Mouse (Mus musculus) kidney, adult 8-10 months (tissue): ENCODE results near the gene Itk.

Source experiments
- DNase-seq, 2 experiments: peaks; one replicate each; pipeline ENCODE4 v3.0.0; 2022

Gene Itk

DNA sequence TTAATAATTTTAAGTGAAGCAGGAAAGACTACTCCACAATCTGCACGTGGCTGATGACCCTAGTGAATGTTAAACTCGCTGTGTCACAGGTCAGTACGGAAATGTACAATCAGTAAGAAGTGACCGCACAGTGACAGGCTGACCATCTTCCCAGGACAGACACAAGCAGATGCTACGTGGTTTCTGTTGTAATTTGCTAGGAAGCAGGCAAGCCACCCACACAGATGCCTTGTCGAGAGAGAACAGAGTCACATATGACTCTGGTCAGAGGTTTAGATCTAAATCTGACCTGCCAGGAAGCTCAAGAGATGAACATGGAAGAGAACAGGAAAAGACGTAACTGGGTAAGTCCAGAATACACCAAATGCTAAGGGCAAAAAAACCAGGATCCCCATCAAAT, 3.6 kb upstream of the Itk start:
- DNase-seq: no peak

DNA sequence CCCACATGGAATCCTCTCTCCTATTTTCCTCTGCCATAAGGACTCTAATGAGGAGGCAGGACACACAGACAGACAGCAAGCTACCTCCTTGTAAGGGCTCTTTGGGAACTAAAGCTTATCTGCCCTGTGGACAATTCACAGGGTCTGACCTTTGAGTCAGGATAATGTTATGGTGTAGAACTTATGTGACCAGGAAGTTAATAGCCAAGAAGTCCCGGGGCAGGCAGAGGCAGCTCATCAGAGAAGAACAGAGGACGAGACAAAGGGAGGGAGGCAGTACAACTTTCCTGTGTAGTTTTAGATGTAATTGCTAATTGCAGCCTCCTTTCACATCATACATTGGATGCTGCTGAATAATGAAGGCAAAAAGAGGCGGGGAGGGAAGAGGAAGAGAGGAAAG, 1.3 kb upstream of the Itk start:
- DNase-seq: no peak

DNA sequence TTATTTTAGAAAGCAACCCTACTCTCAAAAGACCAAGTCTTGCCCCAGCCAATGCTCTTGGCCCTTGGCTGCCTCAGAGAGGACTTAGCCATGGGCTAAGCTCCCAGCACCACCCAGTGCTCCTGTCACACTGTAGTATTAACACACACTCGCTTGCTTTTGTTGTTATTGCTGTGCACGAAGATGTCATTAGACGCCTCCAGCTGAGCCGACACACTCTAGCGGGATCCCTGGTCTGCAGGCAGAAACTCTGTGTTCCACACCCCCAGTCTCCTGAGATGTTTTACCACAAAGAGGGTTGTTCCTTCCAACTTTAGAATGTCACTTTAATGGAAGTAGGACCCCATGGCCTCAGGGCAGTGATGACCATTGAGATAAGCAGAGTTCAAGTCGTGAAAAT, 877 bp downstream of the Itk start:
- no peak for DNase-seq

DNA sequence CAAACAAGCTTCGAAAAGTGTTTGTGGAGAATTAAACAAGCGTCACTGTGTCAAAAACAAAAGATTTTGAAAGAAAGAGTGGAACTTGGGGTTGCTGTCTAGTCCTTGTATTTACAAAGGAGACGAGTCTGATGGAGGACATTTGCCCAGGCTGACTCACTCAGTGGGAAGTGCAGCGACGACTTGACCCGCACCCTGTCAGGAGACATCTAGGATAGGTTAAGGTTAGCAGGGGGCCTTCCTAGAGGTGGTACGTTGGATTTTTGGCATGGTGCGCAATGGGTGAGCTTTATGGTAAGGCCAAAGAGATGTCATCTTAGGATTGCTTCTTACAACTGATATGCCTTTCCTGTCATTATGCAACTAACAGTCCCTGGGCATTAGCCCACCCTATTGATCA, 2.3 kb downstream of the Itk start:
- DNase-seq: no peak

DNA sequence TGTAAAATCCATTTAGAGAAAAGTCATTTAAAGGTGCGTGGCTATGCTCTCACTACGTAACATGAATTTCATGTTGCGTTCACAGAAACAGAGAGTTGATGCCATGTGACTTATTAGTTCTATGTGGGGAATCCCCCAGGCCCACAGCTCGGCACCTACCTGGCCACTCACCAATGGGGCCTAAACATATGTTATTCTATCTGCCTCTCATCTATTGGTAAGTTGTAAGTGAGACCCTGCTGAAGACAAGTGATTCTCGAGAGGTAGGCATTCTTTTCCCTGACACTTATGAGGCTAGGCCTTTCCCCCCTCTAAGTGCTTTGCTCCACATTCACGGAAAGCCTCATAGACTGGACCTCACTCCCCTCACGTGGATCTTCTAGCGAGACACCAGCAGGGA, 2.8 kb downstream of the Itk start:
- DNase-seq: no peak

DNA sequence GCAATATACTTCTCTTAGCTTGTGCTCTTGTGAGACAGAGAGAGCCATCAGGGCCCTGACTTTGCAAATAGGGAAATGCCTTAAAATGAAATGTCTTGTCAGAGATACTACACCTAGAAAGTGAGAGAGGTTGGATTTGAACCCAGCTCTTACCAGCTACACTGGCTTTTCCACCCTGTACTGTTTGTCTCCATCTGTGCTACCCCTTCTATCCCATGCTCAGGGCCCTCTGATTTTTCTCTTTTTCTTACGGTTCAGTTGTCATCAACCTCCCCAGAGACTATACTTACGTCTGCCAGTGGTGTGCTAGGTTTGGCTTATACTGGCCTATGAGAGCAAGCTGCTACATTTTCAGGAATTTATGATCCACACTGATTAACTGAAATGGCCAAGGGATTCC, 4.4 kb downstream of the Itk start:
- no peak for DNase-seq

DNA sequence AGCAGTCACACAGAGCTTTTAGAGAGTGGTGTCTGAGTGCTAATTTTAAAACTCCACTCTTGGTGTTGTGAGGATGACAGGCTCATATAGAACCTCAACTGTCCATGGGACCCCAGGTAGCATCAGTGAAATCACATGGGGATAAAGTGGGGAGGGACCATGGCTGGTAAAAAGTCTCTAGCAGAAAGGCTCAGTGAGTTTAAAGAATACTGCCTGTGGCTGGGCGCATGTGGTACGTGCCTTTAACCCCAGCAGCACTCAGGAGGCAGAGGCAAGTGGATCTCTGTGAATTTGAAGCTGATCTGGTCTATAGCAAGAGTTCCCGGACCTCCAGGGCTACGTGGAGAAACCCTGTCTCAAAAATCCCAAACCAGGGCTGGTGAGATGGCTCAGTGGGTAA, 6.8 kb downstream of the Itk start:
- no peak for DNase-seq

DNA sequence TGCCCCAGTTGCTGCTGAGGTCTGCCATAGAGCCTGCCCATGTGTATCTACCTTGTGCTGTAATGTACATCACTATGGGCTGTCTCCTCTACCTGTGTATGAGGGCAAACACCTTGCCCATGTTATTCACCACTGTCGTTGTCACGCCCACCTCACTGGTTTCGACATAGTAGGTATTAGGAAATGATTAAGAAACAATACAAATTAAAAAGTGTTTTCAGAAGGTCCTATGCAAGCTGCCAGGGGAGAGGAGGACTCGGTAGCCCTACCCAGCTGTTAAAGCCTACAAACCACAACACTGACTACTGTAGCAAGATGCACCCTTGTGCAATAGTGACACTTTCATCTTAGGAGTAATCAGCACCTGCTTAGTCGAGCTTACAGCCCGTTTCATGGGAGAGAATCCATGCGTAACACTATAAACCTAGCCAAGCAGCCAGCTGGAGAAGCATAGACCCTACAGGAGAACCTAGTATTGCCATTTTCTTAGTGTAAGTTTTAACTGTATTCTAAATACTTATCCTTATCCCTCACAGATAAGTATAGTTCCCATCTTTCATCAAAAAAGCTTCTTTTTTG, 9.1 kb downstream of the Itk start:
- no peak for DNase-seq

DNA sequence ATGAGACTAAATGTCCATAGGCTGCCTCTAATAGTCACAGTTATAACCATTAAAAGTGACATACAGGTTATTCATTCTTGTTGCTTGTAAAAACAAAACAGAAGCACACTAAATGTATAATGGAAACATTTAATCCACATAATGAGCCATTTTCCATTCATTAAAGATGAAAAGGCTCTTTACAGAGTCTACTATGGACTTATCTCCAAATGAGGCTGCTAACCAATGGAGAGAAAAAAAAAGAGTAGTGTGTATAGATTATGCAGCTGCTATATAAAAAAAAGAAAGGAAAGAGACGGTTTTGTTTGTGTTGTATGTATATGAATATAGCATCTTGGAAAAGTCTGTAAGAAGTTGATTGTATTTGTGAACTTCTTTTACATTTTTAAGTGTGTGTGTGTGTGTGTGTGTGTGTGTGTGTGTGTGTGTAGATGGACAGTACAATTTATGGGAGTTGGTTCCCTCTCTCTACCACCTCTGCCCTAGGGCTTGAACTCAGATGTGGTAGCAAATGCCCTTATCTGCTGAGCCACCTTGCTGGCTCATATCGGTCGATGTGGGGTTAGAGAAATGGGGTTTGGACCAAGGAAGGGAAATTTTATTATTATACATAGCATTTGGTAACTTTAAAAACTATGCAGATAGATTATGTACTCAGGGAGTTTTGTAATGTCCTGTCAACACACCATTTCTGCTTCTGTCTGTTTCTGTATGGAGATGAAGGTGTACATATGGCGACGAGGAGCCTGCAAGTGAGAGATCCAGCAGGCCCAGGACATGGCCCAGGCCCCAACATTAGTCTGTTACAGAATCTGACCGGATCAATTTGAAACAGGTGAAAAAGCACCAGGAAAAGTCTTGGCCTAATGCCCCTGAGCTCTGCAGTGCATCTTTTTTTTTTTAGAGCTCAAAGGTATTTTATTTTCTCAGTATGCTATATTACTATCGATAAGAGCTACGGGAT, 11.2 kb downstream of the Itk start:
- DNase-seq: no peak

DNA sequence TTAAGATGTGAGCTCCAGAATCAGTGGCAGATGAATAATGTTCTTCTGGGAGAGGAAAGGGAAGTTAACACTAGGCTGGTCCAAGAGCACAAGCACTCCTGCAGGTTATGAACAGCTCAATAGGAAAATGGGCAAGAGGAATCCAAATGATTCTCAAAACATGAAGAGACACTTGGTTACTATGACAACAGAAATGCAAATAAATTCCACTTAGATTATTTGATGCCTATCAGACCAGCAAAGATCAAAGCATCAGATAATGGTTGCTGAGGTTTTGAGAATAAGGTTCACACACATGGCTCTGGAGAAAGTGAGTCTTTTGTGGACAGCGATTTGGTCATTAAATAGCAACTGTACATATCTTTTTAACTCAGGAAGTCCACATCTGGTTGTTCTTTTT, 12.0 kb downstream of the Itk start:
- no peak for DNase-seq

DNA sequence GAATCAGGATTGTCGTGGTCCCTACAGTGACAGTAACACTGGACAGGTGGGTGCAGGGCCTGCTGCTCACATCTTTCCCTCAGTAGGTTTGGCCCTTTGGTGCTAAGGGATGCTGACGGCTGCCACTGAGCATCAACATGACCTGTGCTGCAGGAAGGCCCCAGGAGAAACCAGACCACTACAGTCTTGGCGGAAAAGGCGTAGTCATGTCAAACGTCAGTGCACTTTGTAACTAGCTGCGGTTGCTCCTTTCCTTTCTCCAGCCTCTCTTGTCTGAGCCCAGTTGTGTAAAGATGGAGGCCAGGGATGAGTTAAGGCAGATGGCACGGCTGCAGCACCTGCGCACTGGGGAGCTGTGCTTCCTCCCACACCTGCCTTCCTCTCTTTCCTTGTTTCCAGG, 14.3 kb downstream of the Itk start:
- no peak for DNase-seq

DNA sequence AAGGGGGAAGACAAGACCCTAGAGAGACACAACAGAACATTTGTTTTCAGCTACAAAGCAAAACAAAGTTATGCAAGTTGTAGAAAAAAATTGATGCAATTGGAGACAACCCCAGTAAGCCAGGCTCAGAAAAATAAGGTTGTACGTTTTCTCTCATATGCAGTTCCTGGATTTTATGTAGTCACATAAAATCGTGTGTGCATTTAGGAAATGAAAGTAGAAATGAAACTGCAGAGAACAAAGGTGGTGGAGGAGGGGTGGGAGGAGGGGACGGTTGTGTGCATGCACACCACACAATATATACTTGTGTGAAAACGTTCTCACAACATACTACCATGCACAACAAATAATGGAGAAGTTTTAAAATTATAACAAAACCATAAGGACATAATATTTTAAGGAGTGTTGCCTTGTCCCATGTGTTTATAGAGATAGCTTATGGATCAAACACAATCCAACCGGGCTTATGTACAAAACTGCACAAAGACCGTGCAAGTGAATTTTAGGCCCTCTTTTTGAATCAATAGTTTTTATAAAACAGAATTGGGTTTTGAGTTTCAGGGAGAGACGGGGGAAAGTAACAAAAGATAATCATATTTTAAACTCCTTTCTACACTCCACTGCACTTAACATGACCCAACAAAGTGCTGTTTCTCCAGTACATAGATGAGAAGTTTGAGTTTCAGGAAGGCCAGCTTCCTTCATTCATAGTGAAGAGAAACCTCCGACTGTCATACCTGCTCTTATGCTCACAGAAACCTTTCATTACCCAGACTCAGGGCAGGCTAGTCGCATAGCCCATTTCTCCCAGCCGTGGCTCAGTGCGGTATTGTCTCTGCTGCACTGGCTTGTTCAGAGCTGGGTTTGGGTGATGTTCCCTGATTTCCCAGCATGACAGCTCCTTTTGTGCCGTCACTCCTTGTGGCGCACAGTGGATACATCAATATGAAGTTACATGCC, 16.0 kb downstream of the Itk start:
- no peak for DNase-seq

DNA sequence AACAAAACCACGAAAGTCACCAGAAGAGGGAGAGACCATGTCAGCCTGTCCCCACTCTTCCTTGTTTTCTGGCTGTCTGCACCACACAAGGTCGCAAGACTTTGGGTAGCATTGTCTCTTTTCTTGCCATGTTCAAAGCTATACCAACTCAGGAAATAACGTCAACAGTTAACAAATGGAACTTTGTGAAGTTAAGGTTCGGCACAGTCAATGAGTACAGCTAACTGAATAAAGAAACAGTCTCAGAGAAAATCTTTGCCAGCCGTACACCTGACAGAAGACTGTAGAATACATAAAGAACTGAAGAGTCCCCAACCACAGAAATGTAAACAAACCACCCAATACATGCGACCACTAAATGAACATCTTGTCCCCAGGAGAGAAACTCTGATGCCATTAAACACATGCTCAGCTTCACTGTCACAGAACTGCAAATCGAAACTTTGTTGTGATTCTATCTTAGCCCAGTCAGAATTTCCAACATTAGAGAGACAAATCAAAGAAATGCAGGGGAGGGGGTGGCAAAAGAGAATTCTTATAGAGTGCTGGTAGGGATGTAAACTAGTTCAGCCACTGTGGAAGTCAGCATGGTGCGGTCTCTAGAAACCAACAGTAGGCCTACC, 16.9 kb downstream of the Itk start:
- DNase-seq: no peak

DNA sequence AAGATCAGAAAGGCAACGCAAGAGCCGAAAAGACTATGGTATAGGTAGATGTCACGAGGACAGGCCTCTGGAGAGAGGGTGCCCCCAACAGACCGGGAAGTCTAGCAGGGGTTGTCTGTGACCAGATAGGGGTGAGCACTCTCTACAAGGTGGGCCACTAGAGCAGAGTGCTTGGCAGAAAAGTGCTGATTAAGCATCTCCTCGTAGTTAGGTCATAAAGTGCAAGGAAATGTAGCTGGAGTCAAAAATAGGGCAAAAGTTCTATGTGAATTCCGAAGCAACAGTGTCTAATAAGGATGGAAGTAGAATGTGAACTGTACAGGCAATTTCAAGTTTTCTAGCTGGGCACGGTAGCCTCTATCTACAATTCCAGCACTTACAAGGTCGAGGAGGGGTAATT, 18.1 kb downstream of the Itk start:
- no peak for DNase-seq

DNA sequence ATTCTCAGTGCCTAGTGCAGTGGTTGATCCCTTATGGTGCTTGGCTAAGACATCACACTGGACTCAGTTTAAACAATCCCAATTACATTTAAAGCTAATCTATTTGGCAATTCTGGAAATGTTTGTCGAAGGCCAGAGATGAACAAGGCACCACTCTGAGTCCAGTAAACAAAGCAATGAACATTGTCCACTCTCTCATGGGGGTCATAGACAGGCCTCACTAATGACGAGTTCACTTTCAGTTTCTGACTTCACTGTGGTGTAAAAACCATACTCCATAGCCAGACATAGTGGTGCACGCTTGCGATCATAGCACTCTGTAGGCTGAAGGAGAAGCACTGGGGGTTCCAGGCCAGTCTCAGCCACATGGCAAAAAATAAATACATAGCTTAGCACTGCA, 18.9 kb downstream of the Itk start:
- no peak for DNase-seq

DNA sequence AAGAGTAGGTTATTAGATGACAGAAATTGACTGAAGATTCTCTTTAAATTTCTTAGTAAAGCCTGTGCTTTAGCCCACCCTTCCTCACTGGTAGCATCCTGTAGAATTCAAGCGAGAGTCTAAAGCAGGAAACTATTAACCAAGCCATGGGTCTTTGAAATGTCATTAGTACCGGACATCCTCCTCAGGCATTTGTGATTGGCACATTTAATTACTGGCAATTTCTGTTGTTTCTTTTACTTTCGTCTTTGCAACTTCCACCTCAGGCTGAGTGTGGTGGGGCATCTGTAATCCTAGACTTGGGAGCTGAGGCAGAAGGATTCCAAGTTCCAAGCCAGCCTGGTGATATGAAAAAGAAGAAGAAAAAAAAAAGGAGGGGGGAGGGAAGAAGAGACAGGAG, 23.0 kb downstream of the Itk start:
- DNase-seq: no peak

DNA sequence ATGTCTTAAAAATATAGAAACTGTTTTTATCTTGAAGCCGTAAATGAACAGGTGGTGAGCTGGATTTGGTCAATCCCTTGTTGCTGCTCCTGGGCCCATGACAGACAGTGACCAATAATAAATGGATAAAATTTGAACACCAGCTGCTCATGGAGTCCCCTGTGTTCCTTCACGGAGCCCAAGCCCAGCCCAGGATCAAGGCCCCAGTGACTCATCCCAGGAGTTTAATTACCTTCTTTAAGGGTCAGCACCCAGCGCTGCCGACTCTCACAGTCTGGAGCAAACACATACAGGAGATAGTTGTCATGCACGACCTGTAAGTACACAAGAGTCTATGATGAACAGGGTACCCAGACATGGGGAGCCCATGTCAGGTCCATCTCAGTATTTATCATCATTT, 23.6 kb downstream of the Itk start:
- no peak for DNase-seq

DNA sequence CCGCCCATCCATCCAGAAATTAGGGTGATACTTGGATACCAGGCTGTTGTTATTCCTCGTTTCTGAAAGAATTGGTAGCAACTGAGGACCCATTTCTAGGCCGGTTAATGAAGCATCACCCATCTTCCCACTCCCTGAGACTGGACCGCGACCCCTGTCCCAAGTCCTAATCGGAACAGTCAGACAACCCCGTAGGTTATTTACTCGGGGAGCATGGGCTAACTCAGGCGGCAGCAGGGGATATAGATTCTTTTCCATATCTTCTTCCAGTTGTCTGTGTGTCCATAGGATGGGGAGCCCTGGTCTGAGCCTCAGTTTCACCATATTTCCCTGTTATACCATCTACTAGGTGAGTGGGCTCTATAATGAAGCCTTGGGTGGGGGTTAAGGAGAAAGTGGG, 25.5 kb downstream of the Itk start:
- no peak for DNase-seq

DNA sequence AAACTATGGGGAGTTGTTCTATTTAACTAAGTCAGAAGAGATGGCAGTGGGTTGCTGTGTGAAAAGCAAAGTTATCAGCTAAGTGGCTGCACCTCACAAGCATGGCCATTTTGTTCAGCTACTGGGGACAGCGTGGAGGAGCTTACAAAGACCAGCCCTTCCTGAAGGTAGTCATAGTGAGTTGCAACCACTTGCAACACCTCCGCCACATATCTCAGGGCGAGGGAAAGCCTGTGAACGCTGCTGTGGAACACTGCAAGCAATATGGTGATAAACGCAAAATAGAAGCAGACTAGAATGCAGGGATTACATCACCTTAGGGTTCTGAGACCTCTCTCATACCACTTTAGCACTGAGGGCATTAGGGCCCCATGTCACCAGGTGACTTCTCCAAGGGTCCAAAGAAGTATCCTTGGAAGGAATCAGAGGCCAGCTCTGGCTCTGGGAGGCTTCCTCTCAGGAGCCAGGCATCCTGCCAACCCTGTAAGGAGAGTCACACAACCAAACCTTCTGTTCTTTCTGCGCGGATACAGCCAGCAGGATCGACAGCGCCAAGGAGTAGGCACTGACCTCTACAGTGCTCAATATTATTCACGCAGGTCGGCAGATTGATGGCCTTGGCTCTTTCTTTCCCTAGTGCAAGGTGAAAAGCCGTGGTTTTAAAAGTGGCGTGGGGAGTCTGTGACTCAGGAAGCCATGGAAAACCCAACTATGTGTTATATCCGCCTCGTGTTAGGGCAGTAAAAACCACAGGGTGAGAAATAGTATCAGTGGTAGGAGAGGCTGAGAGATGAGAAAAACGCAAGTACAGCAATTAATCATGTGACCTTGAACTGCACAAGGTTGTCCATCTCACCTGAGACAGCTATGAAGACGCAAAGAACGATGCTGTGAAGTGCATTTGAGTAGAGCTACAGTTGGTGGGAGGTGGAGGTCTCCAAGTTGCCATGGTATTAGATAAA, 27.0 kb downstream of the Itk start:
- DNase-seq: no peak

DNA sequence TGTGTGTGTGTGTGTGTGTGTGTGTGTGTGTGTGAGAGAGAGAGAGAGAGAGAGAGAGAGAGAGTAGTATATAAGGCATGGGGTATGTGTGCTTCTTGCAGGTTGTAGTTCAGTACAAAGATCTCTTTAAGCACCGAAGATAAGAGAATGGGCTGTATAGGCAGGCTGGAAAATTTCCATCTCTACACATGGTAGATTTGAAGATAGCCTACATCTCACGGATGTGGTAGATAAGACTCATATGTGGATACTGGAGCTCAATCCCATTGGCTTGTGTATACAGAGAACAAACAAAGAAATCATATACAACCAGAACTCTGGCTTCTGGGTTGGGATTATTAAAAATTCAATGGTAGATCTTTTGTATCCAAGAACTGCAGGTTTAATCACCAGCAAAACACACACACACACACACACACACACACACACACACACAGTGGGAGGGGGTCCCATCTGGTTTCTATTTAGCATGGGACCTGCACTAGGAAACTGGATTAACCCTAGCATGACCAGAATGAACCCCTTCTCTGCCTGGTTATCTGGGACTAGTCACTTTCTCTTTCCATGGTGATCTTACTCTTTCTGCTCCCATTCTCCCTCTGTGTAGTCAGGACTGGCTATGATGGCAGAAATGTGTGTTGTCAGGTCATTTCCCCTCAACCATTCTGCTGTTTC, 28.2 kb downstream of the Itk start:
- DNase-seq: no peak

DNA sequence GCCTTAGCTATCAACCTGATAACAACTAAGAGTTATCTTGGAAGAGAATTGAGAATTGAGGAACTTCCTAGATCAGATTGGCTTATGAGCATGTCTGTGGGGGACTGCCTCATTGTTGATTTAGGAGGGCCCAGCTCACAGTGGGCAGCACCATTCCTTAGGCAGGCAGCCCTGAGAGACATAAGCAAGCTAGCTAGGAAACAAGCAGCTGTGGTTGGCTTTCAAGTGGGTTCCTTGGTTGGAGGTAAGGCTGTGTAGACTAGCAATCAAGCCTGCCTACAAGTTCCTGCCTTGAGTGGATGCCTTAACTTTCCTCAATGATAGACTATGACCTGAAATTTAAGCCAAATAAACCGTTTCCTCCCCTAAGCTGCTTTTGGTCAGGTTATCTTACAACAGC, 30.9 kb downstream of the Itk start:
- DNase-seq: no peak
